Mouse (Mus musculus) macrophage (primary cell): Measurements from ENCODE around the gene Rasa4. TPM values are rescaled to one million over a fixed set of nuclear protein-coding genes. Genes with fewer than 3 reads are reported as not detected.
A peak's percentile ranks its signal among the peaks of the same experiment; 100 is the strongest.

Experiments used
- H3K27ac ChIP-seq: fragments of 350-480 bp; formaldehyde crosslinking; 2 replicates; pipeline ENCODE4 v1.9.0; 2021
- H3K36me3 ChIP-seq: fragments of 350-480 bp; formaldehyde crosslinking; 2 replicates; pipeline ENCODE4 v1.9.0; 2021; ENCODE audit errors: inconsistent target
- H3K4me3 ChIP-seq: fragments of 350-480 bp; formaldehyde crosslinking; 2 replicates; pipeline ENCODE4 v1.9.0; 2021; ENCODE audit errors: inconsistent target
- H3K79me2 ChIP-seq: fragments of 350-480 bp; formaldehyde crosslinking; 2 replicates; pipeline ENCODE4 v1.9.0; 2021; ENCODE audit errors: inconsistent target
- WGBS: methylation state at CpG from one replicate; pipeline ENCODE4 v1.1.7; 2026; ENCODE audit warnings: inconsistent platforms; ENCODE audit not compliant: missing documents; 5-methylcytosine and 5-hydroxymethylcytosine counted together
- polyA plus RNA-seq: library from polyadenylated mRNA; stranded (reverse); fragments of 250-400 nt; gene quantifications from 3 replicates; pipeline ENCODE4 v1.2.4, GENCODE M21; 2018; ENCODE audit warnings: inconsistent platforms

Gene Rasa4
- polyA plus RNA-seq, 1 experiment from 2014 or later, result 61.5 TPM

- Histone ChIP-seq H3K27ac (no peak overlapping the region), H3K36me3 (no peaks in the 10 kb centered on the region), H3K79me2 (peaks cover 36% of the 10 kb centered on the region), H3K4me3 (no peak overlapping the region)
- WGBS, result 86% methylated on average over 4 of the region's 4 CpGs
Observed at GRCm38 (mm10) chr5:136082345-136082744, 1.4 kb upstream of the Rasa4 start.

GRCm38 (mm10) chr5:136084144-136084881 is 597 bp downstream of the Rasa4 start:
- Histone ChIP-seq H3K79me2 (peaks cover 48% of the 10 kb centered on the region), H3K4me3 (peak overlapping the region; percentile 98), H3K27ac (peak overlapping the region; percentile 91), H3K36me3 (peaks cover 12% of the 10 kb centered on the region)
- 1% methylated on average over 23 of the region's 23 CpGs for WGBS

GRCm38 (mm10) chr5:136084891-136085651 is 1.4 kb downstream of the Rasa4 start:
- Histone ChIP-seq H3K4me3 (peak overlapping the region; percentile 98), H3K27ac (peak overlapping the region; percentile 91), H3K79me2 (peaks cover 48% of the 10 kb centered on the region), H3K36me3 (peaks cover 16% of the 10 kb centered on the region)
- 5% methylated on average over 21 of the region's 21 CpGs for WGBS

- H3K36me3 ChIP-seq, result peaks cover 26% of the 10 kb centered on the region
- peaks cover 51% of the 10 kb centered on the region for H3K79me2 ChIP-seq
- H3K4me3 ChIP-seq, result peak overlapping the region; percentile 98
- peak overlapping the region; percentile 91 for H3K27ac ChIP-seq
- WGBS, result 41% methylated on average over 8 of the region's 8 CpGs
Observed at GRCm38 (mm10) chr5:136086290-136086689, 2.6 kb downstream of the Rasa4 start.

GRCm38 (mm10) chr5:136088821-136089575 is 5.3 kb downstream of the Rasa4 start:
- peaks cover 60% of the 10 kb centered on the region for H3K79me2 ChIP-seq
- no peak overlapping the region for H3K4me3 ChIP-seq
- H3K36me3 ChIP-seq, result peaks cover 51% of the 10 kb centered on the region
- WGBS, result 85% methylated on average over 14 of the region's 14 CpGs
- no peak overlapping the region for H3K27ac ChIP-seq

- Histone ChIP-seq H3K79me2 (peaks cover 31% of the 10 kb centered on the region), H3K27ac (no peak overlapping the region), H3K4me3 (no peak overlapping the region), H3K36me3 (peaks cover 81% of the 10 kb centered on the region)
- WGBS, result 68% methylated on average over 5 of the region's 5 CpGs
Observed at GRCm38 (mm10) chr5:136091927-136092326, 8.2 kb downstream of the Rasa4 start.

GRCm38 (mm10) chr5:136094249-136095010 is 10.7 kb downstream of the Rasa4 start:
- H3K79me2 ChIP-seq, result peaks cover 14% of the 10 kb centered on the region; the same call in 1 of the 2 replicates
- 34% methylated on average over 8 of the region's 8 CpGs for WGBS
- no peak overlapping the region for H3K27ac ChIP-seq
- H3K4me3 ChIP-seq, result no peak overlapping the region
- peaks cover 89% of the 10 kb centered on the region for H3K36me3 ChIP-seq

GRCm38 (mm10) chr5:136095089-136095488 is 11.4 kb downstream of the Rasa4 start:
- peaks cover 93% of the 10 kb centered on the region for H3K36me3 ChIP-seq
- no peak overlapping the region for H3K4me3 ChIP-seq
- peaks cover 14% of the 10 kb centered on the region; the same call in 1 of the 2 replicates for H3K79me2 ChIP-seq
- WGBS, result 76% methylated on average over 6 of the region's 7 CpGs
- no peak overlapping the region for H3K27ac ChIP-seq

- Histone ChIP-seq H3K79me2 (no peaks in the 10 kb centered on the region), H3K27ac (no peak overlapping the region), H3K36me3 (peaks cover 95% of the 10 kb centered on the region), H3K4me3 (no peak overlapping the region)
- 88% methylated on average over 10 of the region's 10 CpGs for WGBS
Observed at GRCm38 (mm10) chr5:136098536-136098935, 14.8 kb downstream of the Rasa4 start.

GRCm38 (mm10) chr5:136102099-136102820 is 18.5 kb downstream of the Rasa4 start:
- H3K36me3 ChIP-seq, result peaks cover 95% of the 10 kb centered on the region
- no peaks in the 10 kb centered on the region for H3K79me2 ChIP-seq
- no peak overlapping the region for H3K4me3 ChIP-seq
- no peak overlapping the region for H3K27ac ChIP-seq
- 26% methylated on average over 36 of the region's 41 CpGs for WGBS

- no peaks in the 10 kb centered on the region for H3K79me2 ChIP-seq
- WGBS, result 93% methylated on average over 5 of the region's 5 CpGs
- H3K36me3 ChIP-seq, result peaks cover 96% of the 10 kb centered on the region
- H3K4me3 ChIP-seq, result no peak overlapping the region
- H3K27ac ChIP-seq, result no peak overlapping the region
Observed at GRCm38 (mm10) chr5:136104511-136104910, 20.8 kb downstream of the Rasa4 start.

GRCm38 (mm10) chr5:136108486-136108885 is 24.8 kb downstream of the Rasa4 start:
- no peaks in the 10 kb centered on the region for H3K79me2 ChIP-seq
- H3K36me3 ChIP-seq, result peaks cover 79% of the 10 kb centered on the region
- no peak overlapping the region for H3K4me3 ChIP-seq
- 0 out of 2 replicates have a peak overlapping the region, but pooled peaks have one; percentile 2 for H3K27ac ChIP-seq
- 33% methylated on average over 2 of the region's 2 CpGs for WGBS

GRCm38 (mm10) chr5:136109042-136109441 is 25.3 kb downstream of the Rasa4 start:
- WGBS, result 75% methylated on average over 3 of the region's 3 CpGs
- Histone ChIP-seq H3K4me3 (no peak overlapping the region), H3K27ac (0 out of 2 replicates have a peak overlapping the region, but pooled peaks have one; percentile 2), H3K36me3 (peaks cover 74% of the 10 kb centered on the region), H3K79me2 (no peaks in the 10 kb centered on the region)
